Mouse (Mus musculus) C2C12 (cell line): ENCODE measurements around the gene Zbtb32. TPM values are rescaled to one million over a fixed set of nuclear protein-coding genes. Genes with fewer than 3 reads are reported as not detected.
A peak's percentile ranks its signal among the peaks of the same experiment; 100 is the strongest.

Experiments used
- H3K27me3 ChIP-seq: one replicate; pipeline ENCODE4 v1.6.1; 2011; ENCODE audit not compliant: control insufficient read depth, insufficient read depth, insufficient read length
- H3K36me3 ChIP-seq: one replicate; pipeline ENCODE4 v1.6.1; 2011; ENCODE audit not compliant: control insufficient read depth, insufficient read depth
- H3K4me3 ChIP-seq: one replicate; pipeline ENCODE4 v1.5.1; 2011; ENCODE audit warnings: mild to moderate bottlenecking, control low read depth; ENCODE audit not compliant: poor library complexity, insufficient read depth, severe bottlenecking
- H3K79me2 ChIP-seq: one replicate; pipeline ENCODE4 v1.6.1; 2011; ENCODE audit not compliant: control insufficient read depth, insufficient read depth
- H3K79me3 ChIP-seq: one replicate; pipeline ENCODE4 v1.6.1; 2011; ENCODE audit warnings: low read depth, control low read depth
- H3ac ChIP-seq: one replicate; pipeline ENCODE3; 2011; ENCODE audit warnings: low read depth; ENCODE audit not compliant: control insufficient read depth, insufficient read length
- CEBPB ChIP-seq: IDR thresholded peaks from one replicate; pipeline ENCODE4 v1.6.1; 2011; ENCODE audit warnings: low read depth, mild to moderate bottlenecking, control low read depth, moderate library complexity
- CTCF ChIP-seq: IDR thresholded peaks from one replicate; pipeline ENCODE4 v1.5.1; 2011; ENCODE audit not compliant: control insufficient read depth, insufficient read depth, insufficient read length
- FOSL1 ChIP-seq: IDR thresholded peaks from one replicate; pipeline ENCODE4 v1.8.0; 2011; ENCODE audit warnings: mild to moderate bottlenecking, low read length; ENCODE audit not compliant: poor library complexity, insufficient read depth, severe bottlenecking
- MAX ChIP-seq: IDR thresholded peaks from one replicate; pipeline ENCODE4 v1.6.1; 2011; ENCODE audit warnings: mild to moderate bottlenecking, control low read depth
- MYOD1 ChIP-seq: IDR thresholded peaks from one replicate; pipeline ENCODE4 v1.6.1; 2011; ENCODE audit warnings: low read depth; ENCODE audit not compliant: control insufficient read depth, insufficient read length
- MYOG ChIP-seq: IDR thresholded peaks from one replicate; pipeline ENCODE4 v1.6.1; 2011; ENCODE audit not compliant: control insufficient read depth, insufficient read length; ENCODE audit errors: extremely low read depth
- USF1 ChIP-seq: IDR thresholded peaks from one replicate; pipeline ENCODE4 v1.6.1; 2011; ENCODE audit warnings: low read depth, mild to moderate bottlenecking, control low read depth, moderate library complexity
- polyA plus RNA-seq: library from polyadenylated mRNA; unstranded; fragments of >200 nt; fragmentation: generic; extraction: Trizol; gene quantifications from one replicate; pipeline ENCODE4 v1.2.1, GENCODE M21; 2012; ENCODE audit warnings: missing spikeins

Zbtb32 gene
- polyA plus RNA-seq, 1 experiment = 0.05 TPM

GRCm38 (mm10) chr7:30556894-30557536, 41.7 kb downstream of the Zbtb32 start:
- Histone ChIP-seq H3K4me3 (no peak overlapping the region), H3K27me3 (no peaks in the 10 kb centered on the region), H3K36me3 (peaks cover 7% of the 10 kb centered on the region), H3K79me3 (peaks cover 5% of the 10 kb centered on the region), H3ac (no peak overlapping the region), H3K79me2 (peaks cover 35% of the 10 kb centered on the region)
- TF ChIP-seq CEBPB (no peak), FOSL1 (no peak), USF1 (no peak), MYOD1 (no peak), CTCF (no peak), MAX (no peak), MYOG (no peak)

- Histone ChIP-seq H3K36me3 (peaks cover 7% of the 10 kb centered on the region), H3K4me3 (no peak overlapping the region), H3K27me3 (no peaks in the 10 kb centered on the region), H3ac (peak overlapping the region; percentile 7), H3K79me2 (peaks cover 23% of the 10 kb centered on the region), H3K79me3 (peaks cover 5% of the 10 kb centered on the region)
- TF ChIP-seq FOSL1 (no peak), MYOD1 (no peak), CTCF (no peak), MAX (no peak), USF1 (no peak), CEBPB (no peak)
These were observed 44.7 kb downstream of the Zbtb32 start for GRCm38 (mm10) chr7:30553810-30554584.

GRCm38 (mm10) chr7:30553021-30553589, 45.6 kb downstream of the Zbtb32 start:
- peaks cover 7% of the 10 kb centered on the region for H3K36me3 ChIP-seq
- H3K27me3 ChIP-seq = no peaks in the 10 kb centered on the region
- peaks cover 14% of the 10 kb centered on the region for H3K79me2 ChIP-seq
- H3ac ChIP-seq = peak overlapping the region; percentile 64
- peaks cover 1% of the 10 kb centered on the region for H3K79me3 ChIP-seq
- TF ChIP-seq MYOD1 (no peak), CEBPB (no peak), MAX (no peak), MYOG (no peak), CTCF (no peak), USF1 (no peak), FOSL1 (no peak)
- peak overlapping the region; percentile 50 for H3K4me3 ChIP-seq

- TF ChIP-seq USF1 (no peak), CEBPB (no peak), MYOG (no peak), MAX (no peak), MYOD1 (no peak), FOSL1 (no peak), CTCF (no peak)
- Histone ChIP-seq H3K27me3 (no peaks in the 10 kb centered on the region), H3K36me3 (peaks cover 7% of the 10 kb centered on the region), H3K4me3 (peak within 1 kb of the TSS; percentile 50), H3ac (peak within 1 kb of the TSS; percentile 71), H3K79me3 (no peaks in the 10 kb centered on the region), H3K79me2 (peaks cover 8% of the 10 kb centered on the region)
These were observed 46.3 kb downstream of the Zbtb32 start, which contains the start of the genes Hspb6 and Proser3 for GRCm38 (mm10) chr7:30552102-30553020. Gene Hspb6, plus strand, starts transcription at chr7:30552178. Gene Proser3, minus strand, starts transcription at chr7:30552299.

GRCm38 (mm10) chr7:30551445-30552101, 47.1 kb downstream of the Zbtb32 start:
- Histone ChIP-seq H3ac (peak overlapping the region; percentile 53), H3K27me3 (no peaks in the 10 kb centered on the region), H3K36me3 (peaks cover 7% of the 10 kb centered on the region), H3K79me2 (peaks cover 8% of the 10 kb centered on the region), H3K79me3 (no peaks in the 10 kb centered on the region), H3K4me3 (peak overlapping the region; percentile 50)
- TF ChIP-seq MYOD1 (no peak), CEBPB (no peak), MYOG (no peak), USF1 (no peak), FOSL1 (no peak)
